Mouse (Mus musculus) lung, embryonic 14.5 days (tissue): ENCODE data around the gene Slc9a1. TPM values are rescaled to one million over a fixed set of nuclear protein-coding genes. Genes with fewer than 3 reads are reported as not detected.

Experiments used
- ATAC-seq: fragments of 200-750 bp; cut with Nextera tagmentation; 2 replicates; pipeline ENCODE4 v1.8.0; 2017; ENCODE audit warnings: mild to moderate bottlenecking, moderate TSS enrichment, moderate library complexity; ENCODE audit not compliant: insufficient read depth
- DNase-seq: peaks from one replicate; pipeline ENCODE4 v3.0.0-alpha.2; 2015
- H3K27ac ChIP-seq: fragments of 300-500 bp; sonication (generic); 2 replicates; pipeline ENCODE4 v1.5.1; 2014; ENCODE audit warnings: low read depth, mild to moderate bottlenecking, moderate library complexity
- H3K27me3 ChIP-seq: fragments of 300-500 bp; sonication (generic); 2 replicates; pipeline ENCODE4 v1.6.1; 2014; ENCODE audit warnings: low read length, control low read depth; ENCODE audit not compliant: insufficient read depth
- H3K36me3 ChIP-seq: fragments of 300-500 bp; sonication (generic); 2 replicates; pipeline ENCODE4 v1.6.1; 2014; ENCODE audit warnings: control low read depth; ENCODE audit not compliant: insufficient read depth
- H3K4me1 ChIP-seq: fragments of 300-500 bp; sonication (generic); 2 replicates; pipeline ENCODE4 v1.6.1; 2014; ENCODE audit warnings: antibody characterized with exemption, control low read depth; ENCODE audit not compliant: insufficient read depth
- H3K4me2 ChIP-seq: fragments of 300-500 bp; sonication (generic); 2 replicates; pipeline ENCODE4 v1.6.1; 2014; ENCODE audit warnings: mild to moderate bottlenecking
- H3K4me3 ChIP-seq: fragments of 300-500 bp; sonication (generic); 2 replicates; pipeline ENCODE4 v1.5.1; 2014; ENCODE audit warnings: low read depth, low read length
- H3K9ac ChIP-seq: fragments of 300-500 bp; sonication (generic); 2 replicates; pipeline ENCODE4 v1.6.1; 2014
- H3K9me3 ChIP-seq: fragments of 300-500 bp; sonication (generic); 2 replicates; pipeline ENCODE4 v1.6.1; 2016; ENCODE audit warnings: low read depth, low read length, control low read depth
- CTCF ChIP-seq: IDR thresholded peaks from 2 replicates; pipeline ENCODE4 v1.5.1; 2016; ENCODE audit warnings: antibody characterized with exemption, low read depth
- WGBS: fragments of 180-500 bp; shearing (Covaris S2); extraction: QIAGEN DNeasy Blood & Tissue Kit; methylation state at CpG from one replicate; pipeline ENCODE4 v1.1.7; 2014; 5-methylcytosine and 5-hydroxymethylcytosine counted together
- polyA plus RNA-seq: library from polyadenylated mRNA; unstranded; fragments of >200 nt; fragmentation: Nextera tagmentation; extraction: Ambion mirVana; gene quantifications from 2 replicates; pipeline ENCODE4 v1.2.1, GENCODE M21; 2014

The Slc9a1 gene
- polyA plus RNA-seq, 1 experiment from 2014 or later, result 8.7 TPM

GRCm38 (mm10) chr4:133391185-133392040 lies 21.9 kb downstream of the Slc9a1 start:
- Histone ChIP-seq H3K9ac (no peak overlapping the region), H3K4me3 (no peak overlapping the region)
- WGBS, result 66% methylated on average over 18 of the region's 18 CpGs

GRCm38 (mm10) chr4:133394981-133395573 lies 25.6 kb downstream of the Slc9a1 start:
- no peak for ATAC-seq
- no peak for DNase-seq
- Histone ChIP-seq H3K4me2 (no peak overlapping the region), H3K36me3 (no peaks in the 10 kb centered on the region), H3K27me3 (no peaks in the 10 kb centered on the region), H3K9me3 (no peaks in the 10 kb centered on the region), H3K4me1 (0 out of 2 replicates have a peak, but pooled peaks cover 8% of the 10 kb centered on the region), H3K4me3 (no peak overlapping the region), H3K9ac (no peak overlapping the region), H3K27ac (no peak overlapping the region; the same call in 1 of the 2 replicates)
- TF ChIP-seq CTCF, result no peak
- 66% methylated on average over 4 of the region's 4 CpGs for WGBS

More at GRCm38 (mm10) chr4:133391185-133392040, 21.9 kb downstream of the Slc9a1 start:
- Histone ChIP-seq H3K36me3 (no peaks in the 10 kb centered on the region), H3K9me3 (no peaks in the 10 kb centered on the region), H3K4me2 (no peak overlapping the region), H3K27ac (peak overlapping the region; percentile 58; the same call in 1 of the 2 replicates), H3K27me3 (no peaks in the 10 kb centered on the region), H3K4me1 (peaks cover 16% of the 10 kb centered on the region; the same call in 1 of the 2 replicates)
- ATAC-seq (no peak), DNase-seq (peak; percentile 28)
- TF ChIP-seq CTCF, result no peak

GRCm38 (mm10) chr4:133396079-133396478 lies 26.6 kb downstream of the Slc9a1 start:
- no peak overlapping the region for H3K27ac ChIP-seq
- H3K4me2 ChIP-seq, result no peak overlapping the region
- no peaks in the 10 kb centered on the region for H3K9me3 ChIP-seq
- ATAC-seq (no peak), DNase-seq (no peak)
- WGBS, result 65% methylated on average over 2 of the region's 2 CpGs
- H3K4me1 ChIP-seq, result 0 out of 2 replicates have a peak, but pooled peaks cover under 1% of the 10 kb centered on the region
- no peaks in the 10 kb centered on the region for H3K27me3 ChIP-seq
- no peak for TF ChIP-seq CTCF
- H3K9ac ChIP-seq, result no peak overlapping the region
- no peak overlapping the region for H3K4me3 ChIP-seq
- no peaks in the 10 kb centered on the region for H3K36me3 ChIP-seq

- ATAC-seq (no peak), DNase-seq (no peak)
- no peaks in the 10 kb centered on the region for H3K9me3 ChIP-seq
- no peaks in the 10 kb centered on the region for H3K36me3 ChIP-seq
- no peaks in the 10 kb centered on the region for H3K4me1 ChIP-seq
- WGBS, result 47% methylated on average over 5 of the region's 5 CpGs
- no peak overlapping the region for H3K27ac ChIP-seq
- no peaks in the 10 kb centered on the region for H3K27me3 ChIP-seq
- H3K4me2 ChIP-seq, result no peak overlapping the region
- no peak overlapping the region for H3K9ac ChIP-seq
- H3K4me3 ChIP-seq, result no peak overlapping the region
- no peak for TF ChIP-seq CTCF
Observed at GRCm38 (mm10) chr4:133397299-133397698, 27.8 kb downstream of the Slc9a1 start.

- DNase-seq (no peak), ATAC-seq (no peak)
- Histone ChIP-seq H3K27ac (no peak overlapping the region), H3K4me1 (no peaks in the 10 kb centered on the region), H3K27me3 (no peaks in the 10 kb centered on the region), H3K4me3 (no peak overlapping the region), H3K4me2 (no peak overlapping the region), H3K9me3 (no peaks in the 10 kb centered on the region), H3K9ac (no peak overlapping the region), H3K36me3 (0 out of 2 replicates have a peak, but pooled peaks cover 3% of the 10 kb centered on the region)
- TF ChIP-seq CTCF, result no peak
- 76% methylated on average over 8 of the region's 8 CpGs for WGBS
Observed at GRCm38 (mm10) chr4:133397961-133398360, 28.5 kb downstream of the Slc9a1 start.

- TF ChIP-seq CTCF, result no peak
- Histone ChIP-seq H3K9ac (peak overlapping the region; percentile 0; the same call in 1 of the 2 replicates), H3K36me3 (0 out of 2 replicates have a peak, but pooled peaks cover 9% of the 10 kb centered on the region), H3K4me2 (no peak overlapping the region), H3K4me1 (no peaks in the 10 kb centered on the region), H3K27me3 (no peaks in the 10 kb centered on the region), H3K9me3 (no peaks in the 10 kb centered on the region), H3K4me3 (no peak overlapping the region), H3K27ac (no peak overlapping the region)
- DNase-seq (no peak), ATAC-seq (no peak)
- 75% methylated on average over 5 of the region's 5 CpGs for WGBS
Observed at GRCm38 (mm10) chr4:133398619-133399018, 29.1 kb downstream of the Slc9a1 start.

- Histone ChIP-seq H3K4me1 (no peaks in the 10 kb centered on the region), H3K36me3 (0 out of 2 replicates have a peak, but pooled peaks cover 10% of the 10 kb centered on the region), H3K4me3 (no peak overlapping the region), H3K27me3 (no peaks in the 10 kb centered on the region), H3K9ac (no peak overlapping the region), H3K9me3 (no peaks in the 10 kb centered on the region), H3K4me2 (no peak overlapping the region), H3K27ac (0 out of 2 replicates have a peak overlapping the region, but pooled peaks have one; percentile 24)
- 85% methylated on average over 6 of the region's 6 CpGs for WGBS
- no peak for TF ChIP-seq CTCF
- no peak for ATAC-seq
- no peak for DNase-seq
Observed at GRCm38 (mm10) chr4:133399509-133399908, 30.0 kb downstream of the Slc9a1 start.
